Mouse (Mus musculus) heart, embryonic 12.5 days (tissue): Measurements from ENCODE around the gene Pdk1. TPM values are rescaled to one million over a fixed set of nuclear protein-coding genes. Genes with fewer than 3 reads are reported as not detected.

Experiments used
- ATAC-seq: fragments of 200-750 bp; cut with Nextera tagmentation; 2 replicates; pipeline ENCODE4 v1.8.0; 2017; ENCODE audit warnings: moderate TSS enrichment, moderate library complexity; ENCODE audit not compliant: insufficient number of reproducible peaks, low FRiP score
- H3K27ac ChIP-seq: fragments of 300-500 bp; sonication (generic); 2 replicates; pipeline ENCODE4 v1.5.1; 2016; ENCODE audit warnings: mild to moderate bottlenecking, moderate library complexity; ENCODE audit not compliant: poor library complexity, severe bottlenecking
- H3K27me3 ChIP-seq: fragments of 300-500 bp; sonication (generic); replicated peaks from 2 replicates; pipeline ENCODE4 v1.6.1; 2016; ENCODE audit warnings: mild to moderate bottlenecking, moderate library complexity
- H3K36me3 ChIP-seq: fragments of 300-500 bp; sonication (generic); 2 replicates; pipeline ENCODE4 v1.6.1; 2016; ENCODE audit warnings: mild to moderate bottlenecking, moderate library complexity
- H3K4me1 ChIP-seq: fragments of 300-500 bp; sonication (generic); replicated peaks from 2 replicates; pipeline ENCODE4 v1.6.1; 2016; ENCODE audit warnings: mild to moderate bottlenecking
- H3K4me2 ChIP-seq: fragments of 300-500 bp; sonication (generic); 2 replicates; pipeline ENCODE4 v1.6.1; 2016; ENCODE audit warnings: mild to moderate bottlenecking, moderate library complexity
- H3K4me3 ChIP-seq: fragments of 300-500 bp; sonication (generic); 2 replicates; pipeline ENCODE4 v1.5.1; 2016; ENCODE audit warnings: mild to moderate bottlenecking
- H3K9ac ChIP-seq: fragments of 300-500 bp; sonication (generic); 2 replicates; pipeline ENCODE4 v1.6.1; 2016; ENCODE audit warnings: mild to moderate bottlenecking, moderate library complexity
- H3K9me3 ChIP-seq: fragments of 300-500 bp; sonication (generic); replicated peaks from 2 replicates; pipeline ENCODE4 v1.6.1; 2016; ENCODE audit warnings: mild to moderate bottlenecking, moderate library complexity
- WGBS: fragments of 180-500 bp; shearing (Covaris S2); methylation state at CpG from one replicate; pipeline ENCODE4 v1.1.7; 2016; 5-methylcytosine and 5-hydroxymethylcytosine counted together
- polyA plus RNA-seq: library from polyadenylated mRNA; unstranded; fragments of >200 nt; fragmentation: Nextera tagmentation; extraction: Ambion mirVana; gene quantifications from 2 replicates; pipeline ENCODE4 v1.2.1, GENCODE M21; 2016

Gene Pdk1
- polyA plus RNA-seq, 1 experiment from 2014 or later, result 108 TPM

DNA sequence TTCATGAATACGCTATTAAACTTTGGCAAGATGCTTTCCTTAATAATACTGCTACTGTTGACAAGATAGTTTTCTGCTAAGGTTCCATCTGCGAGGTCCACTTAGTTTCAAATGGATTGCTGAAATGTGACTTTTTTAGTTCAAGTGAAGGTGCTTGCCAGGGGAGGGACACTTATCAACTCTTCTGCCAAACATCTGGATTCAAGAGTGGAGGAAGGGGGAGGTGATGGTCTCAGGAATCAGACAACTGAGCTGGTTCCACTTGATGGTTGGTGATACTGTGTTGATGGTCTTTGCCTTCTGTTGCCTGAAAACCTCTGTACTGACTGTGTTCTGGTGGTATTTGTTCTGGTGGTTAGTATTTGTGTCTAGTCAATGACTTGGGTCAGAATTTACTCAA is 1.4 kb downstream of the Pdk1 start:
- peaks cover 9% of the 10 kb centered on the region; the same call in 1 of the 2 replicates for H3K36me3 ChIP-seq
- ATAC-seq, result no peak
- peak overlapping the region; percentile 64 for H3K4me3 ChIP-seq
- peaks cover 23% of the 10 kb centered on the region for H3K4me1 ChIP-seq
- H3K9me3 ChIP-seq, result no peaks in the 10 kb centered on the region
- 0 out of 2 replicates have a peak overlapping the region, but pooled peaks have one; percentile 44 for H3K9ac ChIP-seq
- H3K4me2 ChIP-seq, result peak overlapping the region; percentile 82
- 54% methylated on average over 2 of the region's 2 CpGs for WGBS
- no peaks in the 10 kb centered on the region for H3K27me3 ChIP-seq
- H3K27ac ChIP-seq, result no peak overlapping the region

DNA sequence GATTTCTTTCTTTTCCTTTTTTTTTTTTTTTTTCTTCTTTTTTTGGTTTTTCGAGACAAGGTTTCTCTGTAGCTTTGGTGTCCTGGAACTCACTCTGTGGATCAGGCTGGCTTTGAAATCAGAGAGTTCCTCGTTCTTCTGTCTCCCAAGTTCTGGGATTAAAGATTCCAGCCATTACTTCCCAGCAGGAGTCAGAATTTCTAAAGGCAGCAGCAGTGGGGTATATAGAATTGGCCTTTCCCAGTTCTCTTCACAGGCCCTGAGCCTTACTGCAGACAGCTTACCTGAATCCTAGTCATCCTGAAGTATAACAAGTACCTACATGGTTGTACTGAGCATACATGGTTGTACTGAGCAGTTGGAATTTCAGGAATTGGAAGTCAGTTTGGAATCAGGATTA is 1.8 kb downstream of the Pdk1 start:
- H3K9me3 ChIP-seq, result no peaks in the 10 kb centered on the region
- H3K4me2 ChIP-seq, result peak overlapping the region; percentile 82
- no peak overlapping the region for H3K27ac ChIP-seq
- H3K4me1 ChIP-seq, result peaks cover 23% of the 10 kb centered on the region
- 43% methylated on average over 2 of the region's 2 CpGs for WGBS
- H3K4me3 ChIP-seq, result peak overlapping the region; percentile 64
- H3K36me3 ChIP-seq, result peaks cover 9% of the 10 kb centered on the region; the same call in 1 of the 2 replicates
- H3K27me3 ChIP-seq, result no peaks in the 10 kb centered on the region
- H3K9ac ChIP-seq, result peak overlapping the region; percentile 54; the same call in 1 of the 2 replicates
- no peak for ATAC-seq

DNA sequence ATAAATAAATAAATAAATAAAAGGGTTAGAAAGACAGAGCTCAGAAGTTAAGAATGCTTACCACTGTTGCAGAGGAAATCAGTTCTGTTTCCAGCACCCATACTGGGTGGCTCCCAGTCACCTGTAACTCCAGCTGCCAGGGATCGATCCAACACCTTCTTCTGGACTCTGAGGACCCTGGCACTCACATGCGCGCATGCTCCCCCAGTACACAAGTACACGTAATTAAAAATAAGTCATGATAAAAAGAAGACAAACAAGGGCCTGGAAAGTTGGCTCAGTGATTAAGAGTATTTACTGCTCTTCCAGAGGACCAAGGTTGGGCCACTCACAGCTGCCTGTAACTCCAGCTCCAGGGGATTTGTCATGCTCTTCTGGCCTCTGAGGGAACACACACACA is 4.8 kb downstream of the Pdk1 start:
- Histone ChIP-seq H3K9ac (no peak overlapping the region), H3K4me2 (no peak overlapping the region), H3K4me3 (no peak overlapping the region), H3K4me1 (peaks cover 20% of the 10 kb centered on the region), H3K36me3 (peaks cover 33% of the 10 kb centered on the region), H3K27me3 (no peaks in the 10 kb centered on the region), H3K9me3 (no peaks in the 10 kb centered on the region), H3K27ac (no peak overlapping the region; the same call in 1 of the 2 replicates)
- WGBS, result 84% methylated on average over 4 of the region's 4 CpGs
- no peak for ATAC-seq

DNA sequence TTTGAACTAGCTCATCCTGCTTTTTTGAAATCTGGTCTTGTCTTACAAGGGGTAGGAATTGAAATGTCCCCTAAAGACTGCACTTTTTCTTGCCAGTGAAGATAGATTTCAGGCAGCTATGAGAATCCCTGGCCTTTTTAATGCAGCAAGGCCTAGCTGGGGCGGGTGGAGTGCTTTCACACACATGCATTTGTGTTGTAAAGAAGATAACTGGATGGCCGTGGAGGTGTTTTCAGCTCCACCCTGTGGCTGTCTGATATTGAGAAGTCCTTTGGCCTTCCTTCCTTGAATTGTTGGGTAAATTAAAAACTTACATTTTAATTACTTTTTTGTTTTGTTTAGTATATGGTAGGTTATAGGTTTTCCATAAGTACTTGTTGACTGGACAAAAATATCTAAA is 5.4 kb downstream of the Pdk1 start:
- Histone ChIP-seq H3K4me3 (no peak overlapping the region), H3K27ac (no peak overlapping the region), H3K9me3 (no peaks in the 10 kb centered on the region), H3K27me3 (no peaks in the 10 kb centered on the region), H3K36me3 (peaks cover 39% of the 10 kb centered on the region), H3K4me1 (peaks cover 20% of the 10 kb centered on the region), H3K4me2 (no peak overlapping the region), H3K9ac (no peak overlapping the region)
- 40% methylated on average over 2 of the region's 2 CpGs for WGBS
- ATAC-seq, result no peak

DNA sequence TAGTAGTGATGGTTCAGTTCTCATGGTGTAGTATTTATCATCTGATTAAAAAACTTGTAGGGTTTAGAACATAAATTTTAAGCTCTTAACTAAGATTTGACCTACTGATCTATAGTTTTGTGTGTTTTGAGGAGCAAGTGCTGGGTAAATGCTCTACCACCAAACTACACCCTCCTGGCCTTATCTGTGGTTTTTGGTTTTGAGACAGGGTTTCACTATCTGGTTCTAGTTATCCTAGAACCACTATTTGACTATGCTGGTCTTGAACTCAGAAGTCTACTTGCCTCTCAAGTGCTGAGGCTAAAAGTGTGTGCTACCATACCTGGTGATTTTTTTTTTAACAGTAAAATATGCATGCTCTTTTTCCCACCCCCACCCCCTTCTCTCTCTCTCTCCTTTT is 5.9 kb downstream of the Pdk1 start:
- no peak overlapping the region for H3K4me3 ChIP-seq
- no peak overlapping the region for H3K9ac ChIP-seq
- no peak for ATAC-seq
- H3K4me1 ChIP-seq, result peaks cover 20% of the 10 kb centered on the region
- H3K4me2 ChIP-seq, result no peak overlapping the region
- no peak overlapping the region for H3K27ac ChIP-seq
- H3K36me3 ChIP-seq, result peaks cover 44% of the 10 kb centered on the region
- no peaks in the 10 kb centered on the region for H3K27me3 ChIP-seq
- no peaks in the 10 kb centered on the region for H3K9me3 ChIP-seq

DNA sequence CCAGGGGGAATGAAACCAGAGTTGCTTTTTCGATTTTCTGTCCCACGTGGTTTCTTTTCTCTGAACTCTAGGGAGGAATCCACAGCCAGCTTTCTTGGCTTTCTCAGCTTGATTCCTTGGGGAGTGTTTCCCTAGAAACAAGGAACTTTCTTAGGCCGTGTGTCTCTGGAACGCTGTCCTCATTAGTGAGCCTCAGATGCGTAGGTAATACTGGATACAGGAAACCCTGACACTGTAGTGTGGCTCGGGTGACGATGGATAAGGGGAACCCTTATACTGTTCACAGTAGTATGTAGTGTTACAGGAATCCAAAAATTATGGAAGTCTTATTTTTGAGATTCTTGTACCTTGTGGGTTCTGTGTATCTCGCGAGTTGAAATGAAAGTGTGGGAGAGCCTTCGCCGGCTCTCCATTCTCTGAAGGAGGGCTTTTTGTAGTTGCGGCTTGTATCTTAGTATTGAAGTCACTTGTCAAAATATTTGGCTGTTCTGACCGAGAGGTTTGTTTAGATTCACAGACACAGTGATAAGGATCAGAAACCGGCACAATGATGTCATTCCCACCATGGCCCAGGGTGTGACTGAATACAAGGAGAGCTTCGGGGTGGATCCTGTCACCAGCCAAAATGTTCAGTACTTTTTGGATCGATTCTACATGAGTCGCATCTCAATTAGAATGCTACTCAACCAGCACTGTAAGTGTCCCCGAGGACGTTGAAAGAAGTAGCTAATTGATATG is 10.1 kb downstream of the Pdk1 start:
- Histone ChIP-seq H3K9me3 (no peaks in the 10 kb centered on the region), H3K9ac (no peak overlapping the region), H3K4me2 (no peak overlapping the region), H3K4me1 (0 out of 2 replicates have a peak, but pooled peaks cover 2% of the 10 kb centered on the region), H3K27me3 (no peaks in the 10 kb centered on the region), H3K27ac (no peak overlapping the region), H3K4me3 (no peak overlapping the region), H3K36me3 (peaks cover 57% of the 10 kb centered on the region)
- ATAC-seq, result no peak
- WGBS, result 80% methylated on average over 19 of the region's 19 CpGs

DNA sequence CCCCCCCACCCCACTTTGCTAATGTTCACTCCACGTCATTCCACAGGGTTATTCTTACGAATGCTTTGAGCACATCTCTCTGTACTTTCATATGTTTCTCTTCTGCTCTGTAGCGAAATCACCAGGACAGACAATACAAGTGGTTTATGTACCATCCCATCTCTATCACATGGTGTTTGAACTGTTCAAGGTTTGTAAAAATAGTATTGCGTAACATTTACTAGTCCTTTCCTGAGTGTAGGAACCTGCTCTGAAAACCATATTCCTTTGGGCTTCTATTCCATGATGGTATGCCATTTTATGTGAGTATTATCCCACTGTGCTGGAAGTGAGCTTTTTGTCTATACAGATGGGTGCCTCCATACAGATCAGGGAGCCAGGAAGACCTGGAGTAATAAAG is 14.2 kb downstream of the Pdk1 start:
- ATAC-seq, result no peak
- no peak overlapping the region for H3K4me3 ChIP-seq
- no peak overlapping the region for H3K4me2 ChIP-seq
- no peak overlapping the region for H3K9ac ChIP-seq
- 92% methylated on average over 4 of the region's 4 CpGs for whole genome bisulfite sequencing
- H3K27ac ChIP-seq, result no peak overlapping the region
- H3K9me3 ChIP-seq, result no peaks in the 10 kb centered on the region
- H3K27me3 ChIP-seq, result no peaks in the 10 kb centered on the region
- peaks cover 69% of the 10 kb centered on the region for H3K36me3 ChIP-seq
- H3K4me1 ChIP-seq, result no peaks in the 10 kb centered on the region

DNA sequence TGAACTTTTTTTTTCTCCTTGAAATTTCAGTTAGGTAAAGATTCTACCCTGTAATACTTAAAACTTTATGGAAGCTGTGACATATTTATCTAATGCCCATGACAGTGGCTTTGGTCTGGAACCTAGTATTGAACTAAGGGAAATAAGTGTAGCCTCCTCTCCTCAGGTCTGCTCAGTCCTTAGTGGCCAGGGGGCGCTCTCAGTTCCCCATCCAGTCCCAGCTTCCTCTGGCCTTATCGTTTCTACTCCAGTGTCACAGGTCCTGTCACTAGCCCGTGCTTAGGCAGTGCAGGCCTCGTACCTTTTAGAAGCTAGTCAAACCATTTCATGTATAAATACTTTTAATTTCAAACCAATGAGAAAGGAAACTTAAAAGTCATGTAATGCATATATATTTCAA is 15.4 kb downstream of the Pdk1 start:
- H3K4me3 ChIP-seq, result no peak overlapping the region
- H3K36me3 ChIP-seq, result peaks cover 68% of the 10 kb centered on the region
- H3K9me3 ChIP-seq, result no peaks in the 10 kb centered on the region
- WGBS, result 71% methylated on average over 4 of the region's 4 CpGs
- H3K9ac ChIP-seq, result no peak overlapping the region
- no peaks in the 10 kb centered on the region for H3K4me1 ChIP-seq
- H3K4me2 ChIP-seq, result no peak overlapping the region
- H3K27ac ChIP-seq, result no peak overlapping the region
- no peak for ATAC-seq
- H3K27me3 ChIP-seq, result no peaks in the 10 kb centered on the region

DNA sequence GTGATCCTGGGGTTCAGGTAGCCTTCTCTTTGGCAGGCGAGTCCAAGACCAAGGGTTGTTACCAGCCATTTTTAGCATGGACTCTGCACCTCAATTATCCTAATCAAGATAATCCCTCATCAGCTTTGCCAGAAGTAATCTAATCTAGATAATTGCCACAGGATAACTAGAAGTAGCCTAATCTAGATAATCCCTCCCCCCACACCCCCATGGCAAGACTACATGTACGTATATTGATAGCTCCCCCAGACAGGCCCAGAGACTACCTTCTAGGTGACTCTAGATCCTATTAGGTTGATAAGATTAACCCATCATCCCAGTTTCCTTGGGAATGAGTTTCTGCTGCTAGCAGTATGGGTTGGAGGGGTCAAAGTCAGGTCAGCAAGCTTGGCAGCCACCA is 18.5 kb downstream of the Pdk1 start:
- Histone ChIP-seq H3K4me3 (no peak overlapping the region), H3K27me3 (no peaks in the 10 kb centered on the region), H3K4me1 (no peaks in the 10 kb centered on the region), H3K9me3 (no peaks in the 10 kb centered on the region), H3K36me3 (peaks cover 61% of the 10 kb centered on the region), H3K27ac (no peak overlapping the region), H3K9ac (no peak overlapping the region), H3K4me2 (no peak overlapping the region)
- WGBS, result 88% methylated on average over 2 of the region's 2 CpGs
- ATAC-seq, result no peak

DNA sequence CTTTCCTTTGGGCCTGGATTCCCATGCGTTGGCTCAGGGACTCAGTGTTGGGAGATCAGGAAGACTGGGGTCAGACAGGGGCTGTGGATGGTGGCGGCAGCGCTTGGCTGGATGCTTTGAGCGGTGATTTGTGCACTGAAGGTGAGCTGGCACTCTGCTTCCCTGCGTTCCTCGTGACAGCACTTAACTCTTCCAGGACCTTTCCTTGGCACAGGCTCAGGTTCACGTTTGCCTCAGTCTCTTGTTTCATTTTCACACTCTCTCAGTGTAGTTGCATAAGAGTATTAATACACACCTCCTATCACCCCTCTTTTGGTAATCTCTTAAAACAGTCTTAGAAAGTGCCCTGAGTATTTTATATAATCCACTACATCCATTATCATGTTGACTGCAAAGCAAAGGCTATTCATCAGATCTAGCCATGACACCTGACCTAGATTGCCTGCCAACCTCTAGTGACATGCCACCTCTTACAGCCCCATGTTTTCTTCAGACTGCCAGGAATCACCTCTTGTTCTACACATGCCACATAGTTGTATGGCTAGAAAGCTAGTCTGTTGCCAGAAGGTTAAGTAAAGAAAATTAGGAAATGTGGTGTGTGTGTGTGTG is 19.8 kb downstream of the Pdk1 start:
- Histone ChIP-seq H3K27ac (no peak overlapping the region), H3K27me3 (no peaks in the 10 kb centered on the region), H3K4me2 (no peak overlapping the region), H3K9ac (no peak overlapping the region), H3K36me3 (peaks cover 61% of the 10 kb centered on the region), H3K4me3 (no peak overlapping the region), H3K9me3 (no peaks in the 10 kb centered on the region), H3K4me1 (no peaks in the 10 kb centered on the region)
- WGBS, result 93% methylated on average over 7 of the region's 7 CpGs
- no peak for ATAC-seq

DNA sequence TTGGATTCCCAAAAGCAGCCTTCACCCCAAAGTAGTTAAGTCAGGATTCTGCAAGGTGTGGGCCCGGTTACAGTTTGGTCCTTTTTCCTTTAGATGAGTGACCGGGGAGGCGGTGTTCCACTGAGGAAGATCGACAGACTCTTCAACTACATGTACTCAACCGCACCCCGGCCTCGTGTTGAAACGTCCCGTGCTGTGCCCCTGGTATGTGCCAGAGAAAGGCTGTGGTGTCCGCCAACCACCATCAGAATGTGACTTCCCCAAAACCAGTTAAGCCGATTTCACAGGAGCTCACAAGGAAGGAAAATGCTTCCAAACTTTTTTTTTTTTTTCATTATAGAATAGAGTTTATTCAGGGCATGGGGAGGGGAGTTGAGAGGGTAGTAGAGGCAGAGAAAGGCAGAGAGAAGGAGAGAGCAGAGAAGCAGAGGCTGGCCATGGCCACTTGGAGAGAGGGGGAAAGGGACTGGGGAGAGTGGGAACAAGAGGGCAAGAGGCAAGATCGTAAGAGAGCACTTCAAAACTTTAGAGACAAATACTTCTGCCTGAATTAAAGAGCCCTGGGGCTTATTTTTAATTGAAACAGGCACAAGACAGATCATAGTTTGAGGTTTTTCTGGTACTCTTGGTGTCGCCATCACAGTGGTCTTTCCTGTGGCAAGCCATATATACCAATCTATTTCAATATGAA is 22.7 kb downstream of the Pdk1 start:
- Histone ChIP-seq H3K4me1 (peaks cover 5% of the 10 kb centered on the region), H3K9me3 (no peaks in the 10 kb centered on the region), H3K27ac (no peak overlapping the region), H3K4me3 (no peak overlapping the region), H3K4me2 (no peak overlapping the region), H3K9ac (no peak overlapping the region), H3K36me3 (peaks cover 47% of the 10 kb centered on the region), H3K27me3 (no peaks in the 10 kb centered on the region)
- WGBS, result 87% methylated on average over 13 of the region's 13 CpGs
- ATAC-seq, result no peak
